Mouse (Mus musculus) heart, postnatal 4 days (tissue): ENCODE measurements around the gene Rpa3. TPM values are rescaled to one million over a fixed set of nuclear protein-coding genes. Genes with fewer than 3 reads are reported as not detected.

Experiments
- DNase-seq: peaks from one replicate; pipeline ENCODE4 v3.0.0; 2021
- total RNA-seq, 2 experiments: library from RNA; stranded (reverse); gene quantifications; 2 replicates each; pipeline ENCODE4 v1.2.3; 2021

Gene Rpa3
- 10 to 100 TPM; 31.9 to 37.3 TPM for total RNA-seq

DNA sequence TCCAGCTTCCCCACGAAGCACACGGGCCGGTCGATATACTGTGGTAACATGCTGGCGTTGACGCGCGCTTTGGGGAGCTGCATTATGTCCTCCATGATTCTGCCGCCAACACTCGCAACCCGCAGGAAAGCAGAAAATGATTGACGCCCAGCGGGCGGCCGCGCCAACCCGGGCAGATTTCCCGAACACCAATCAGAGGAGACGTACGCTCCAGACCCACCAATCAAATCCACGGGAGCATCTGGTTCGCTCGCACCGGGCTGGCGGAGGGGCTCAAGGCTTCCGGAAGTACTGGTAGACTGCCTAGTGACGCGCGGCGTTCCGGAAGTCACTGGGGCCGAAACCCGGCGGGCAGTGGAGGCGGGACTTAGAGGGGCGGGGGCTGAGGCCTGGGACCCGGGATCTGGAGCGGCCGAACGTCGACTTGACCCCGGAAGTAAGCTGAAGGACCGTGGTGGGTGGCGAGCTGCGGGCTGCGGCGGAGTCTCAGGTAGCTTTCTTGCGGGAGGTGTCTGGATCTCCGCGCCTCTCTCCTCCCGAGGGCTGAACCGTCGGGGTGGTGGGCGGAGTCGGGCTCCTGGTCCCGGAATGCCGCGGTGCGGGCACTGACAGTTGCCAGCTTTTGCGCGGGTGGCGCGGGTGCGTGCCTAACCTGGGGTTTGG, at the start of gene Rpa3, which contains the start of the genes Umad1 and Gm45062:
Rpa3 (minus strand) TSS at position 170 of the 663 bp plus-strand sequence.
Umad1 (plus strand) TSS at position 285 of the 663 bp plus-strand sequence.
Gm45062 (plus strand) TSS at position 447 of the 663 bp plus-strand sequence.
- DNase-seq = peak; percentile 98

DNA sequence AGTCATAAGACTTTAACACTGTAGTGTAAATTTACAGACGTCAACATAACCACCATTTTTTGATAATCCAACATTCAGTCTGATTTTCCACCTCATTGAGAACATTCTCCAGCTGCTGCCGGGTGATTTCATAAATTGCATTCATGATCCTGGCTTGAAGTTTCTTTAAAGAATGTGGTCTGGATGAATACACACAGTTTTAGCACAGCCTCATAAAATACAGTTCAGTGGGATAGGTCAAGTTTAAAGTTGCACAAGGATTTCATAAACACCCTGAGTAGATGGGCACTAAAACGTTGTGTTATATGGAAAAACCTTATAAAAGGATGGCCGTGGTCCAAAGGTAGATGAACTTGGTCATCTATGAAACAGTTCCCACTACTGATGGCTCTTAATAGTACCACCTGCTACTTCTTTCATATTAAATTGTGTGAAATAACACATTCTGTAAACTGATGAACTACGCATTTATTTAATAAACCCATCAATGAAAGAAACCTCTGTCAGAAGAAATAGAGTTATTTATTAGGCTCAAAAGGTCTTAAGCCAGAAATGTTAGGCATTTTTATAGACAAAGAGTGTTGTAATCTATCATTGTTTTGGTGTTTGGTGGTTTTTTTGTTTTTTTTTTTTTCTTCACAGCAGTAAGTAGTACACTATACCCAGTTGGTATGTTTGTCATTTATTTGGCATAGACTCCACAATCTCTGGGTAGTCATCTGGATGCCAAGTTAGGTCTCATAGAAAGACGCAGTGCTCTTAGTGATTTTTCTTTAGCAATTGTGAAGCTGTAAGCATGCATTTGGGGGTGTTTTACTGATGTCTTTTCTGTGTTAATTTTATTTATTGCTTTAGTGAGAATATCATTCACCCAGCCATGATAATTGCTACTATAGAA, 49.2 kb upstream of the Rpa3 start:
- no peak for DNase-seq

DNA sequence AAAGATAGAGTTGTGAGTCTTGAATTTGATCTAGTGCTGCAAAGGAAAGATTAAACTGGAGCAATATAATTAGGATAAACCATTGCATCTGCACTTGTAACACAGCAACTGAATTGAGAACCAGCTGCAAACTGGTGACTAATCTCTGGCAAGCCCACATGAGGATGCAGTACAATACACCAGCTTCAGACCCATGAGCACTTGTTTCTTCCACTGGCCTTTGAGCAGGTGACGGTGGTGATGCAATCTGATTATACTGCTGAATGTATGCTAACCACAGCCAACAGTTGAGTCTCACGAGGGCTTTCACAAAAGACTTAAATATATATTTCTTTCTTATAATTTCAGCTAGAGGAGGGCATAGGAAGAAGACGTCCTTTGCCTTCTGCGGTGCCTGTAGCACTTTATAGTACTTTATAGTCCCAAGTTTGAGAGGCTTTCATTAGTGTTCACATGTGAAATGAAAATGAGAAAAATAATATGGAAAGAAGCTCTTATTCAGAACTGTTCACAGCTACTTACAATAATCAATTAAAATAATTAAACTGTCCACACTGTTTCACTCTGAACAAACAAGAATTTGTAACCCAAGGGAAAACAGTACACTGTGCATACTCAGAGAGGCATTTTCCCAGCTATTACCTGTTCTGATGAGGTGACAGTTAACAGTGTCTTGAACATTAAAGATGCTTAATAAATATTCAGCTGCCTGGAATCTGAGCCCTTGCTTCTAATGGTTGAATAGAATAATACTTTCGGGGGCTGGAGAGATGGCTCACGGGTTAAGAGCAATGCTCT, 40.3 kb upstream of the Rpa3 start:
- DNase-seq = no peak

DNA sequence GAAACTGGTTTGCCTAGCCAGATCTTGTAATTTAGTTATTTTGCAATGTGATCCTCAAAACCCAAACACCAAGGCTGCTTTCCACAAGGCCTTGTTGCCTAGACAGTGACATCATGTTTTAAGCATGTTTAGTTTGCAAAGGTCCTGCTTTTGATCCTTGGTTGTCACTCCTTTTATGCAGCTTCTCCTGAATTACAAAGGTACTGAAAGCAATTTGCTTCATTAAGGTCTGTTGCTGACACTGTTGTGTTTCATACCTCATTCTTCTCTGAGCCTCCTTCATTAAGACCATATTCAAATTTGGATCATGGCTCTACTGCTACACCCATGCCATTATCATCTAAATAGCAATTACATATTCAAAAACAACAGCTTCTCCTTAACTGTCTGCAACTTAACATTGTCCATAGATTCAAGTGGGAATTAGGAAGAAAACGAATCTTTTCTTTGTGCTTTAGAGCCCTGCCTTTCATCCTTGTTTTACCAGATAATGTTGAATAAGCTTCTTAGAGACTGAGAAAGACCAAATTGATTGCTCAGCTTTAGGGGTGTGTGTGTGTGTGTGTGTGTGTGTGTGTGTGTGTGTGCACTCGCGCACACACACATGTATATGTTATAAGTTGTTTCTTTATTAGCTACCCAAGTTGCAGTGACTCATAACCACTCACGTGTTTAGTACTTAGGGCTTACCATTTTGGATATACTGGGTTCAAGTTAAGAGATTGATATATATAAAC, 35.2 kb upstream of the Rpa3 start:
- DNase-seq = no peak

DNA sequence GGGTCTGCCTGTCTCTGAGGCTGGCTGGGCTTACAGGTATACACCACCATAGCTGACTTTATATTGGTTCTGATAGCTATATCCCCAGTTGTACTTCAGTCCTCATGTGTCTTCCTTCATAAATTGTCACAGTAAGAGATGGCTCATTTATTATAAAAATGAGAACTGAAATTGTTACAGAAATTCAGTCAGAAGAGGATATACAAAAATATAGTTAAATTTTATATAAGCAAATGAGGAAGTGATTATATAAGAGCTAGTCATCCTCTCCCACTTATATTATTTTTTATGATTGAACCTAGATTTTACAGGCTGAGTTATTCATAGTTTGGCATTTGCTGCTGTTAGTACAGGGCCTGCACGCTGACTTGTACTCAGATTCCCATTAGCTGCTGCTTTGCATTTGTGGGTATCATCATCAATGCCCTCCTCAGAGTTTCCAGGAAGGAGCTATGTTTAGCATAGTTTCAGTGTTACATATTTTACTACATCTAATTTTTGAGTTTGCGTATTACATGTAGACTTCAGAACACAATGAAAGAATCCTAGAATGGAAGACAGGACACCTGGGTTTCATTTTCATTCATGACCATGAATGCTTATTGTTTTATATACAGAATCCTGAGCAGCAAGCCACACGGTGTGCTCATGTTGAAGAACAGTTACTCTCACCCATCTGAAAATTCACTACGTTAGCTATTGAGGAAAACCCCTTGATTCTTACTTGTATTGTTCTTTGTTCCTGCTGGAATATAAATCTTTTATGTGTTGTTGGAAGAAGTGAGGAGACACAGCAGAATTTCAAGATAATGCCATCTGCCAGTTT, 30.0 kb upstream of the Rpa3 start:
- no peak for DNase-seq

DNA sequence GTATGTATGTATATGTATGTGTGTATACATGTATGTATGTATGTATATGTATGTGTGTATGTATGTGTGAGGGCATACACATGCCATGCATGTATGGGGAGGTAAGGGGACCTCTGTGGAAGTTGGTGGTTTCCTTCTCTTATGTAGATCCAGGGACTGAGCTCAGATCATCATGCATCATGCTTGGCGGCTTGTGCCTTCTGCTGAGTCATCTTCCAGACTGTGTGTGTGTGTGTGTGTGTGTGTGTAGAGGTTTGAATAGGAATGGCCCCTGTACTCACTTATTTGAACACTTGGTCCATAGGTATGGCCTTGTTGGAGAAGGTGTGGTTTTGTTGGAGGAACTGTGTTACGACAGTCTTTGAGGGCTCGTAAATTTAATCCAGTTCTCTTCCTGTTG, 27.2 kb upstream of the Rpa3 start:
- no peak for DNase-seq

DNA sequence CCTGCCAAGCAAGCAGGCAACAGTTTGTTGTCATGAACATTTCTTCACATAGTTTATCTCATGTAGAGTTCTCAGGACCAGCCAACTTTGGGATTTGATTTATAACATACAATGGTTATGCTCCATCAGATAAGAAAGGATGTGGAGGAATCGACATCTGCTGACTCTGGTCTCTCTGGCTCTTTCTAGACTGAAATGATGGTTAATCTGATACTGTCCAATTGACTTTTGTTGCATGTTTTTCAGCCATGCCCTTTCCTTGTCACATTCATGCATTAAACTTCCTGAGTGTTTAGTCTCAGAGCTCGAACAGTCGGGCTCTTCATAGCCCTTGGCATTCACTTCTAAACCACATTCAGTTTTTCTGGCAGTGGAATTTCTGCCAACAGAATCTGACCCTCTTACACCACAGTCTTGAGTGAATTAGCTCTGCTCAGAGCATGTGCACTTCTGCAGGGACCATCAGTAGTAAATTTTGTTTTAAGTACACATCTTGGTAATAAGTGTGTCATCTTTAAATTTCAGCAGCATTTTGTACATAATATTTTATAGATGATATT, 26.5 kb upstream of the Rpa3 start:
- DNase-seq = no peak

DNA sequence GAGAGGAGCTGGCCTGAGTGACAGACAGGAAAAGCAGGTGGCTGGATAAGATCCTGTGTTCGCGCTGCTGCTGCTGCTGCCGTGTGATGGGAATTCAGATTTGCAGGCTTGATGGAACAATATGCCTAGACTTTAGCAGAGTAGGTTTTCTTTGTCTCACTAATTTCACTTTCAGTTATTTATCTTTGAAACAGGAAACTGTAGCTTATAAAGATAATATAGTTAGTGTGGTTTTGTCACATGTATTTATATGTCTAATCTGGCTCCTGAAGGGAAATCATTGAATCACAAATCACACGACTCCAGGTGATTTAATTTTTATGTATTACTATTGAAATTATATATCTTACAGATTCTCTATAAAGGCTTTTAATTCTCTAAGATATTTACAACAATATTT, 24.3 kb upstream of the Rpa3 start:
- no peak for DNase-seq

DNA sequence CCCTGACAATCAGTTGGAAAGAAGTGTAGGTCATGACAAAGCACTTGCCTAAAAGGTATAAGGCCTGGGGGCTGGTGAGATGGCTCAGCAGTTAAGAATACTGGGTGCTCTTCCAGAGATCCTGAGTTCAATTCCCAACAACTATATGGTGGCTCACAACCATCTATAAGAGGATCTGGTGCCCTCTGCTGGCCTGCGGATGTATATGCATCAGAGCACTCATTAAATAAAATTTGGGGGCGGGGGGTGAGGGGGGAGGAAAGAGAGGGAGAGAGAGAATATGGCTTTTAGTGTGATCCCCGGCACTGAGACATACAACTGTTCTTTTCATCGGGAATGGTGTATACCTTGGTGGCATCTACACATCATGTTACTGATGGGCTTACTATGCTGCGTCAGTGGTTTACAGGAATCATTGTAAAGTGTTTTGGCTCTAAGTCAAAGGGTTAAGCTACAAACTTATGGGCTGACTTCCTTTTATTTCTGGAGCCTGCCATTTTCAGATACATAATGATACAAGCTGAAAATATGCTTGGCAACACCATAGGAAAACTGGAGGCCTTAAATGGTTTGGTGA, 19.5 kb upstream of the Rpa3 start:
- DNase-seq = no peak

DNA sequence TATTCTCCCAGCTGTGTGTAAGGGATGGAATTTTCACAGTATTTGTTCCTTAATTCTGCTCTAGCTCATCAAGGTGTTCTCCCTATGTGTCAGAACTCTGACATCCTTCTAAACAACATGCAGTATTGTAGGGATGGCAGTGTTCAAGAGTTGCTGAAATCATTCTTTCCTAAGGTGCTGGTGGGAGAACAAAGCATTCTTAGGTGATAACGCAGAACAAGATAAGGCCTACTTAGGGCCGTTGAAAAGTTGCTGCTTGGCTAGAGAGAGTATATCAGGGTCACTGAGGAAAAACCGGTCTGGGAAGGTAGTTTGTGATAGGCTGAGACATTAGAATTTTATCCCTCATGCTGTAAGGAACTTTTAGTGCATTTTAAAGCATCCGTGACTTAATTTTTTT, 17.5 kb upstream of the Rpa3 start:
- DNase-seq = no peak

DNA sequence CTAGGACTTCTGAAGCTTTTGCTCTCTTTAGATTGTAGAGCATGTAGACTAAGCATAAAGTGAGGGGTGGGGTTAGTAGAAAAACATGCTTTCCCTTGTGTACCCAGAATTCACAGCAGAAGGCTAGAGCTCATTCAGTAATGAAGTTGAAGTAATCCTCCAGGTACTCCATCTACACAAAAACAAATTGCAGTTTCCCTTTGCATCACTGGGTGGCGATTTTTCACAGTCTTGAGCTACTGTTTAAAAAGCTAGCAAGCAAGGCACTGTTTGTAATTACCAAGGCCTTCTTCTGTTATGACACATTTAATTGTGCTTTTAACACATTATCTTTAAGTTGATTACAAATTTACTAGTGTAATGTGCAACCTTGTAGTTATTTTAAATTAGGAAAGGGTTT, 16.1 kb upstream of the Rpa3 start:
- peak; percentile 72 for DNase-seq

DNA sequence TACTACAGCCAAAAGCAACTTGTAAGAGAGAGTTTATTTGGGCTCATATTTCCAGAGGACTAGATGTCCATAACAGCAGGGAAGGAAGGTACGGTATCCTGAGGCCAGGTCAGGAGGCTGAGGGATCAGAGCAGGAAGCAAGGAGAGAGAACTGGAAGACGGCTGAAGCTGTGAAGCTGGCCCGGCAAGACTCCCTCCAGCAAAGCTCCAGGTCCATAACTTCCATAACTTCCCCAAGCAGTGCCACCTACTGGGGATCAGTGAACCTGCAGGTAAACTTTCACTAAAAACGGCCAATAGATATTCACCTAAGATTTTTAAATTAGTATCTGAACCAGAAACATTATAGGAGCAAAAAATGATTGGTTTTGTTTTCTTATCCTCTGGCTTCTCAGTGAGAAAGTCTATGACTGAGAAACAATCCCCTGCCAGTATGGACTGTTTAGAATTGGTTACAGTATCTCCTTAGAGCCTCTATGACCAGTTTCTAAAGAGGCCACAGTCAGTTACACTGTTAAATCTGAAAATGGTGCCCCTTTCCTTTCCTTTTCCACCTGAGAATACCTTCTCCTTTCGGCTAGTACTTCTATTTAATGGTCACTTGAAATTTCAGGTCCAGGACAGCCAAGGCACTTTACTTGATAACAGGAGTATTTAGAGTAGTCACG, 15.5 kb upstream of the Rpa3 start:
- DNase-seq = peak; percentile 65

DNA sequence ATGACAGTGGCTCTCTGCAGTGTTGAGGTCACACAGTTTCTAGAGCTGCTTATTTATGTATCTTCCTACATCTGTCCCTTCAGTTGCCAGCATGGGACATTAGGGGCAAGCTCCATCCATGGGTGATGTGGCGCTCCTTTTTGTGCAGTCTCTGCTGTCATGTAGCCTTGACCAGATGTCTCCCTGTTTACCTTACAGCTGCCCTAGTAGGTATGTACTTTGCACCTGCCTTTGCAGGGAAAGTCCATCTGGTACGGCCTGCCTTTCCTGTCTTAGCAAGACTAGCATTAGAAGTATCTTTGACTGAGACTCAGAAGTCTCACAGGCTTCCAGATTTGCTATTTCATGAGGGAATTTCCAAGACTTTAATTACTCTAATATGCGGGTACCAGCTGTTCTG, 12.1 kb upstream of the Rpa3 start:
- DNase-seq = no peak

DNA sequence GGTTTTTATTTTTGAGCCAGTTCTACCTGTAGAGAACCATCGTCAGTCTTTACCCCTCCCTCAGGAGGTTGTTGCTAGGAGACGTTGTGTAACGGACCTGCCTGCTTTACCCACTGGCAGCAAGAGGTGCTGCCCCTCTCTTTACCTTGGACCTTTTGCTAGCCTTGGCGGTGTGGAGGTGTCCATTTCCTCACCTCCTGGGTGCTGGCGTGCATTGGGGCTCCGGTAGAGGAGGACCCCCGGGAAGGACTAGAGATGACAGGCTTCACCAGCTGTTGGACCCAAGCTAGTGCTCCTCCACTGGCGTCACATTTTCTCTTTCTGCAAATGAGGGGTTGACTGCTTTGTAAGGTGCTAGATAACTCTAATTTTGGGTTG, 683 bp upstream of the Rpa3 start:
- DNase-seq = no peak

DNA sequence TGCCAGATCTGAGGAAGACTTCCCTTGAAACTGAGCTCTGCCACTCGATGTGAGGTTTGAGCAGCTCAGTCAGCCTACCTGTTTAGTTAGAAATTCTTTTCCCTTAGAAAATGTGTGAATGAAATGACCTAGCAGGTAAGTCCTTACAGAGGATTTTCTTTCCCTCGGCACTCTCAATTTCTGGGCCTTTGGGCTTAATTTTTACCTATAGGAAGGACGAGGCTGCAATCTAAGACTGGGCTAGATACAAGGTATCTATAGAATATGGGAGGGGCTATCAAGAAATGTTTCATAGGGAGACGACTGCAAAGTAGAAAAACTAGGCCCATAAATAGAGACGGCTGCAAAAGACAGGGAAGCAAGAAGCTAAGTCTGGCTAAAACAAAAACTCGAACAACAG, 657 bp downstream of the Rpa3 start:
- no peak for DNase-seq

DNA sequence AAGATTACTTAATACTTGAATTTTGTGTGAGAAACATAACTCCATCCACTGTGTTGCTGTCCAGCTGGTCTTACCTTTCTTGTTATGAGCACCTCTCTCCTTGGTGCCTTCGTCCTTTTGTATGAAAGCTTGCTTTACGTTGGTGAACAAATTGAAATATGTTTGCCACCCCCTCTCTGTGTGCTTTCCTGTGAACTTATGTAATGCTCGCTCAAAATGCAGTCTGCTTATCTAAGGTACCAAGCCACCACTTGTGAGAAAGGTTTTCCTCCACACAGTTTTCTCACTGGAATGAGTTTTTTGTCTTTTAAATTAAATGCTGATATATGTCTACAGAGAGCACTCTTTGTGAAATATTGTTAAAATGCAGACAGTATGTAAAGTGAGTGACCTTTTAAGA, 30.4 kb downstream of the Rpa3 start:
- no peak for DNase-seq

DNA sequence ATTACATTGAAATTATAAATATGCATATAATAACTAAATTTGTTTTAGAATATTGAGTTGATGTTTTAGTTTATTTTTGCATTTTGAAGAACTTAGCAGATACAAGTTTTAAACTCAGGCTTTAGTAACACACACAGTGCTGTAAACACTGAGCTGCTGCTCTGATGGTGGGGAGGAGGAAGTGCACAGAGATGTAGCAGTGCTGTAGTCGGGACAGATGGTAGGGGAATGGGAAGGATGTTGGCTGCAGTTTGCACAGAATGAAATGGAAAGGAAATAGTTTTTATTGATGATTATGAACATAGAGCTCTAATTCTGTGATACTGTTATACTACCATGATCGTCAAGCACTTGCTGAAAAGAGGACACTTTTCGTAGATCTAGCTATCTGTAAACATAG, 31.9 kb downstream of the Rpa3 start:
- DNase-seq = no peak

DNA sequence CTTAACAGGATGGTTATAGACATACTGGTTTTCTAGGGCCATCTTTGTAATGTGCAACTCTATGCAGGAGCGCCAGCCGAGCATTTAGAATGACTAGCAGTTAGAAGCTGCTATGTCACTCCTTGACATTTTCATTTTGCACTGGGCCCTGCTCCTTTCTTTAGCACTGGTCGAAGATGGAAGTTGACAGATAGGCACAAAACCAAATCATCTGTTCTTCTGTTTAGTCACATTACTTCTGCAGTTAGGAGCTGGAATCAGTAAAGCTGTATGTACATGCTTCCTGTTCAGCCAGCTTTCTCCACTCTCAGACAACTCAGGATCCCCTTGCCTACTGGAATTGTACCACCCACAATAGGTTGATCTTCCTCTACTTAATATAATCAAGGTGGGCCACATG, 48.3 kb downstream of the Rpa3 start:
- no peak for DNase-seq

DNA sequence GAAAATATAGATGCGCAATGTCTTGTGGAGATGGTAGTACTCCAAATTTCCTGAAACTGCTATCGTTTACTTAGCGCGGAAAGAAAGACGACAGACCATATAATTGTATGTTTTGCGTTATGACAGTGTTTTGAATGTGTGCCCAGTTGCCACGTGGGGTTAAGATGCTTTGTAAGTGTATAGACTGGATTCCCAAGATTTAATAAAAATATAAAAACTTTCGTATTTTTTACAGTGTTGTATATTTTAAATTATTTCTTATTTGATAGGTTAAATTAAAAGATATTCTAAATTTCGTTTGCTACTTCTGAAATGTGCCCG, 49.1 kb downstream of the Rpa3 start:
- peak; percentile 18 for DNase-seq
